Comparison of ENCODE assay signal across 16 mouse cellular contexts in genomic region chr4:108949168-108949567, GRCm38 (mm10). TPM values are rescaled to one million over a fixed set of nuclear protein-coding genes. Genes with fewer than 3 reads are reported as not detected.
A peak's percentile ranks its signal among the peaks of the same experiment; 100 is the strongest.
DNase-seq lines count a peak whose midpoint lies in the region; ATAC-seq and TF ChIP-seq lines count a peak whose summit lies in the region.
"Had no signal": no experiment of that assay in that cellular context is flagged by ENCODE, and none has a peak within 500 bp of the region (broad histone marks: within the 10 kb centered on the region; RNA-seq: fewer than 3 reads in every experiment).

No protein-coding gene starts in this region.

- DNase-seq in forebrain, embryonic 11.5 days (ENCODE audit: low spot score): no peak
- peak; percentile 56 for DNase-seq in forebrain, postnatal 0 days
- peak; percentile 27 to 39 for DNase-seq in layer of hippocampus, postnatal 36 days
- DNase-seq in right cerebral cortex, postnatal 25 days: peak; percentile 59
- DNase-seq in adrenal gland, postnatal 10 days: no peak
- DNase-seq in heart, postnatal 36 days: no peak
- DNase-seq: adrenal gland, adult 2 months; embryo, embryonic 11 days; heart, adult 2 months; kidney, postnatal 36 days; thymus, postnatal 36 days had no signal

- intact Hi-C loops in heart, postnatal 36 days (cut with DNase I): no loop called here

- H3K4me1 ChIP-seq in forebrain, embryonic 13.5 days: no peaks in the 10 kb centered on the region
- no peaks in the 10 kb centered on the region for H3K4me1 ChIP-seq in forebrain, embryonic 11.5 days (replicated peaks; ENCODE audit: control insufficient read depth, insufficient read depth, low read length)
- no peaks in the 10 kb centered on the region for H3K4me1 ChIP-seq in forebrain, postnatal 0 days (ENCODE audit: insufficient read depth)
- H3K4me1 ChIP-seq in kidney, embryonic 14.5 days (ENCODE audit: control insufficient read depth, insufficient read depth, low read length): no peaks in the 10 kb centered on the region
- H3K4me1 ChIP-seq: liver, embryonic 15.5 days; neural tube, embryonic 13.5 days had no signal

- TF ChIP-seq CTCF in forebrain, postnatal 0 days (IDR thresholded peaks at IDR 0.05; ENCODE audit: low read depth): no peak

- H3K9me3 ChIP-seq in forebrain, embryonic 13.5 days (replicated peaks): no peaks in the 10 kb centered on the region
- no peaks in the 10 kb centered on the region for H3K9me3 ChIP-seq in forebrain, embryonic 11.5 days (ENCODE audit: control insufficient read depth, low read length)
- no peaks in the 10 kb centered on the region for H3K9me3 ChIP-seq in forebrain, postnatal 0 days (ENCODE audit: low read length)
- no peaks in the 10 kb centered on the region for H3K9me3 ChIP-seq in kidney, embryonic 14.5 days (ENCODE audit: control insufficient read depth, low read length)
- H3K9me3 ChIP-seq: liver, embryonic 15.5 days; neural tube, embryonic 13.5 days had no signal

- H3K27ac ChIP-seq in forebrain, embryonic 13.5 days: peak overlapping the region; percentile 5; the same call in 1 of the 2 replicates
- H3K27ac ChIP-seq in forebrain, embryonic 11.5 days (ENCODE audit: low read depth, low read length): no peak overlapping the region
- H3K27ac ChIP-seq in forebrain, postnatal 0 days (ENCODE audit: low read depth, low read length): no peak overlapping the region
- H3K27ac ChIP-seq in kidney, embryonic 14.5 days (ENCODE audit: low read depth, low read length): no peak overlapping the region
- H3K27ac ChIP-seq: heart, adult 2 months; hindbrain, embryonic 14.5 days; liver, embryonic 15.5 days; neural tube, embryonic 13.5 days had no signal

- ATAC-seq in forebrain, embryonic 13.5 days: no peak
- no peak for ATAC-seq in forebrain, embryonic 11.5 days (replicated peaks; ENCODE audit: low FRiP score)
- ATAC-seq in forebrain, postnatal 0 days: no peak
- no peak for ATAC-seq in kidney, embryonic 14.5 days (ENCODE audit: low FRiP score, low TSS enrichment)

- no peaks in the 10 kb centered on the region for H3K36me3 ChIP-seq in forebrain, embryonic 13.5 days (ENCODE audit: poor library complexity, severe bottlenecking)
- no peaks in the 10 kb centered on the region for H3K36me3 ChIP-seq in forebrain, embryonic 11.5 days (ENCODE audit: control insufficient read depth, insufficient read depth, low read length)
- H3K36me3 ChIP-seq in forebrain, postnatal 0 days (ENCODE audit: insufficient read depth): no peaks in the 10 kb centered on the region
- no peaks in the 10 kb centered on the region for H3K36me3 ChIP-seq in kidney, embryonic 14.5 days (ENCODE audit: control insufficient read depth, insufficient read depth, low read length)
- H3K36me3 ChIP-seq: liver, embryonic 15.5 days; neural tube, embryonic 13.5 days had no signal

- H3K4me2 ChIP-seq in forebrain, embryonic 13.5 days: no peak overlapping the region
- no peak overlapping the region for H3K4me2 ChIP-seq in forebrain, embryonic 11.5 days (ENCODE audit: low read depth, low read length, severe bottlenecking)
- no peak overlapping the region for H3K4me2 ChIP-seq in forebrain, postnatal 0 days (ENCODE audit: low read depth)
- H3K4me2 ChIP-seq in kidney, embryonic 14.5 days (replicated peaks; ENCODE audit: low read depth, low read length): no peak overlapping the region
- H3K4me2 ChIP-seq: hindbrain, embryonic 14.5 days; liver, embryonic 15.5 days; neural tube, embryonic 13.5 days had no signal

- H3K4me3 ChIP-seq in forebrain, embryonic 13.5 days: no peak overlapping the region
- no peak overlapping the region for H3K4me3 ChIP-seq in forebrain, embryonic 11.5 days (ENCODE audit: low read depth, low read length)
- H3K4me3 ChIP-seq in forebrain, postnatal 0 days (ENCODE audit: low read depth, low read length): no peak overlapping the region
- no peak overlapping the region for H3K4me3 ChIP-seq in kidney, embryonic 14.5 days (ENCODE audit: low read length)
- H3K4me3 ChIP-seq: heart, adult 2 months; liver, embryonic 15.5 days; neural tube, embryonic 13.5 days had no signal

- WGBS in forebrain, embryonic 13.5 days: 74% methylated on average over 7 of the region's 7 CpGs
- 96% methylated on average over 7 of the region's 7 CpGs for WGBS in forebrain, embryonic 11.5 days
- WGBS in forebrain, postnatal 0 days: 48% methylated on average over 7 of the region's 7 CpGs
- WGBS in kidney, embryonic 14.5 days: 90% methylated on average over 7 of the region's 7 CpGs

- no peak overlapping the region for H3K9ac ChIP-seq in forebrain, embryonic 13.5 days
- no peak overlapping the region for H3K9ac ChIP-seq in forebrain, embryonic 11.5 days (ENCODE audit: low read length)
- H3K9ac ChIP-seq in forebrain, postnatal 0 days: no peak overlapping the region
- no peak overlapping the region for H3K9ac ChIP-seq in kidney, embryonic 14.5 days (ENCODE audit: low read depth, low read length)
- H3K9ac ChIP-seq: hindbrain, embryonic 14.5 days; liver, embryonic 15.5 days; neural tube, embryonic 13.5 days had no signal

- H3K27me3 ChIP-seq in forebrain, embryonic 13.5 days: no peaks in the 10 kb centered on the region
- H3K27me3 ChIP-seq in forebrain, embryonic 11.5 days (ENCODE audit: control insufficient read depth, insufficient read depth, low read length): no peaks in the 10 kb centered on the region
- no peaks in the 10 kb centered on the region for H3K27me3 ChIP-seq in forebrain, postnatal 0 days (ENCODE audit: insufficient read depth, low read length)
- H3K27me3 ChIP-seq in kidney, embryonic 14.5 days (ENCODE audit: control insufficient read depth, insufficient read depth, low read length): no peaks in the 10 kb centered on the region
- H3K27me3 ChIP-seq: neural tube, embryonic 13.5 days had no signal

RNA-seq across cellular contexts. Expression of gene Nrd1, which starts 51.3 kb away (rescaled TPM):
- 82.1 and 83.3 TPM in 2 replicates for polyA plus RNA-seq in forebrain, embryonic 13.5 days (2015; fragmentation: Nextera tagmentation; extraction: Ambion mirVana)
- 67.7 and 69.2 TPM in 2 replicates for polyA plus RNA-seq in forebrain, embryonic 11.5 days (2014; fragmentation: Nextera tagmentation; extraction: Ambion mirVana)
- 50.5 and 61.2 TPM in 2 replicates for total RNA-seq in forebrain, postnatal 0 days (2014; rRNA removed)
- 35.2 and 50.7 TPM in 2 replicates for polyA plus RNA-seq in forebrain, postnatal 0 days (2015; fragmentation: Nextera tagmentation; extraction: Ambion mirVana)
- 100 to 1,000 TPM; 119 to 133 TPM for total RNA-seq in layer of hippocampus, postnatal 36 days (2021)
- 100 to 1,000 TPM in 1 of 2 experiments, 10 to 100 TPM in 1; 97.2 to 109 TPM for total RNA-seq in adrenal gland, postnatal 10 days (2021)
- polyA plus RNA-seq in kidney, embryonic 14.5 days (2014; fragmentation: Nextera tagmentation; extraction: Ambion mirVana): 40.7 and 57.2 TPM in 2 replicates
- total RNA-seq in heart, postnatal 36 days (2021): 100 to 1,000 TPM; 132 to 133 TPM

Comparison
In these comparisons a context has a peak if more than half of its experiments do, and no peak if none do; other contexts are left out.
1. DNase-seq: peak in forebrain, postnatal 0 days (single experiment), layer of hippocampus, postnatal 36 days (2 of 2) and right cerebral cortex, postnatal 25 days (single experiment); none in forebrain, embryonic 11.5 days (single experiment), adrenal gland, postnatal 10 days (single experiment) and heart, postnatal 36 days (0 of 2).